Mouse (Mus musculus): ENCODE measurements around the gene Adamts8.

GRCm38 (mm10) chr9:30945276-30945675 lies 2.9 kb downstream of the Adamts8 start:
- TF ChIP-seq POLR2A (IDR thresholded peaks at IDR 0.05; ENCODE audit: borderline replicate concordance, control insufficient read depth, low read depth, low read length) (no peak), CTCF (IDR thresholded peaks at IDR 0.05; ENCODE audit: control insufficient read depth, insufficient read depth, low read length) (no peak)
